Mouse (Mus musculus) megakaryocyte, embryonic 14.5 days (primary cell): ENCODE results near the gene Cdk4. TPM values are rescaled to one million over a fixed set of nuclear protein-coding genes. Genes with fewer than 3 reads are reported as not detected.

Source experiments
- H3K27me3 ChIP-seq: replicated peaks from 2 replicates; pipeline ENCODE3; 2012; ENCODE audit warnings: inconsistent platforms
- H3K36me3 ChIP-seq: replicated peaks from 2 replicates; pipeline ENCODE3; 2012; ENCODE audit warnings: low read length, inconsistent platforms, mixed read lengths
- H3K4me1 ChIP-seq: 2 replicates; pipeline ENCODE4 v1.6.1; 2012; ENCODE audit warnings: inconsistent platforms
- H3K4me3 ChIP-seq: replicated peaks from 2 replicates; pipeline ENCODE3; 2012; ENCODE audit warnings: moderate library complexity, mild to moderate bottlenecking, inconsistent platforms
- H3K9me3 ChIP-seq: 2 replicates; pipeline ENCODE4 v1.6.1; 2012; ENCODE audit warnings: inconsistent platforms
- FLI1 ChIP-seq: IDR thresholded peaks from 2 replicates; pipeline ENCODE4 v1.6.1; 2012; ENCODE audit warnings: low read length, inconsistent platforms, mixed read lengths
- GATA1 ChIP-seq: IDR thresholded peaks from 3 replicates; pipeline ENCODE4 v1.6.1; 2012; ENCODE audit warnings: mixed read lengths, low read length, inconsistent platforms, borderline replicate concordance
- polyA plus RNA-seq: library from polyadenylated mRNA; stranded (reverse); fragments of >175 nt; gene quantifications from 2 replicates; pipeline ENCODE4 v1.2.3, GENCODE M21; 2012; ENCODE audit warnings: low replicate concordance; ENCODE audit not compliant: insufficient read depth

Cdk4 gene
- polyA plus RNA-seq, 1 experiment, result 833 TPM

GRCm38 (mm10) chr10:127041274-127041766 is 22.0 kb upstream of the Cdk4 start, which contains the start of the genes Mettl1 and Eef1akmt3:
TSS of gene Mettl1 (plus strand) at chr10:127041414.
TSS of gene Eef1akmt3 (minus strand) at chr10:127041513.
- Histone ChIP-seq H3K9me3 (no peaks in the 10 kb centered on the region), H3K4me3 (peak within 1 kb of the TSS; percentile 94), H3K27me3 (peaks cover 35% of the 10 kb centered on the region), H3K36me3 (peaks cover 18% of the 10 kb centered on the region), H3K4me1 (peaks cover 38% of the 10 kb centered on the region)
- TF ChIP-seq GATA1, result no peak
- no peak for TF ChIP-seq FLI1

GRCm38 (mm10) chr10:127041774-127042338 is 21.5 kb upstream of the Cdk4 start:
- Histone ChIP-seq H3K27me3 (peaks cover 34% of the 10 kb centered on the region), H3K36me3 (peaks cover 22% of the 10 kb centered on the region), H3K4me3 (peak overlapping the region; percentile 94), H3K9me3 (no peaks in the 10 kb centered on the region), H3K4me1 (peaks cover 38% of the 10 kb centered on the region)
- TF ChIP-seq GATA1 (no peak), FLI1 (no peak)

GRCm38 (mm10) chr10:127042468-127043115 is 20.7 kb upstream of the Cdk4 start:
- H3K4me1 ChIP-seq, result peaks cover 38% of the 10 kb centered on the region
- no peaks in the 10 kb centered on the region for H3K9me3 ChIP-seq
- H3K27me3 ChIP-seq, result peaks cover 31% of the 10 kb centered on the region
- TF ChIP-seq FLI1 (no peak), GATA1 (no peak)
- H3K4me3 ChIP-seq, result peak overlapping the region; percentile 94
- H3K36me3 ChIP-seq, result peaks cover 22% of the 10 kb centered on the region

- H3K36me3 ChIP-seq, result peaks cover 22% of the 10 kb centered on the region
Measured at GRCm38 (mm10) chr10:127043187-127043586, 20.1 kb upstream of the Cdk4 start.

GRCm38 (mm10) chr10:127047954-127048353 is 15.4 kb upstream of the Cdk4 start, which contains the start of gene Cyp27b1:
TSS of gene Cyp27b1 (plus strand) at chr10:127048250.
- Histone ChIP-seq H3K4me3 (peak within 1 kb of the TSS; percentile 83), H3K36me3 (peaks cover 22% of the 10 kb centered on the region), H3K4me1 (peaks cover 55% of the 10 kb centered on the region), H3K9me3 (no peaks in the 10 kb centered on the region), H3K27me3 (peaks cover 53% of the 10 kb centered on the region)
- TF ChIP-seq GATA1 (no peak), FLI1 (no peak)

More at GRCm38 (mm10) chr10:127043187-127043586, 20.1 kb upstream of the Cdk4 start:
- Histone ChIP-seq H3K4me1 (peaks cover 42% of the 10 kb centered on the region), H3K4me3 (no peak overlapping the region), H3K27me3 (peaks cover 33% of the 10 kb centered on the region), H3K9me3 (no peaks in the 10 kb centered on the region)
- no peak for TF ChIP-seq FLI1
- TF ChIP-seq GATA1, result no peak

- H3K27me3 ChIP-seq, result peaks cover 59% of the 10 kb centered on the region
- peaks cover 17% of the 10 kb centered on the region for H3K36me3 ChIP-seq
- H3K9me3 ChIP-seq, result no peaks in the 10 kb centered on the region
- TF ChIP-seq FLI1, result no peak
- TF ChIP-seq GATA1, result no peak
- H3K4me1 ChIP-seq, result peaks cover 48% of the 10 kb centered on the region
- H3K4me3 ChIP-seq, result peak overlapping the region; percentile 83
Measured at GRCm38 (mm10) chr10:127048608-127049394, 14.5 kb upstream of the Cdk4 start.

- peaks cover 48% of the 10 kb centered on the region for H3K4me1 ChIP-seq
- peak overlapping the region; percentile 83 for H3K4me3 ChIP-seq
- peaks cover 66% of the 10 kb centered on the region for H3K27me3 ChIP-seq
- no peaks in the 10 kb centered on the region for H3K9me3 ChIP-seq
- TF ChIP-seq FLI1 (no peak), GATA1 (no peak)
- peaks cover 14% of the 10 kb centered on the region for H3K36me3 ChIP-seq
Measured at GRCm38 (mm10) chr10:127049395-127050118, 13.8 kb upstream of the Cdk4 start.

GRCm38 (mm10) chr10:127050119-127050474 is 13.2 kb upstream of the Cdk4 start:
- Histone ChIP-seq H3K4me3 (peak overlapping the region; percentile 83), H3K9me3 (no peaks in the 10 kb centered on the region), H3K27me3 (peaks cover 71% of the 10 kb centered on the region), H3K36me3 (peaks cover 8% of the 10 kb centered on the region), H3K4me1 (peaks cover 48% of the 10 kb centered on the region)
- TF ChIP-seq FLI1 (no peak), GATA1 (no peak)

GRCm38 (mm10) chr10:127054646-127055045 is 8.7 kb upstream of the Cdk4 start:
- H3K4me1 ChIP-seq, result peaks cover 42% of the 10 kb centered on the region
- H3K4me3 ChIP-seq, result no peak overlapping the region
- H3K36me3 ChIP-seq, result peaks cover 4% of the 10 kb centered on the region
- TF ChIP-seq FLI1, result no peak
- TF ChIP-seq GATA1, result no peak
- H3K9me3 ChIP-seq, result peaks cover 14% of the 10 kb centered on the region
- peaks cover 92% of the 10 kb centered on the region for H3K27me3 ChIP-seq
